Mouse (Mus musculus): ENCODE measurements around the gene Jak3. TPM values are rescaled to one million over a fixed set of nuclear protein-coding genes. Genes with fewer than 3 reads are reported as not detected.

Gene Jak3
- 78.2 TPM for polyA plus RNA-seq (2017; shearing (Covaris generic))

DNA sequence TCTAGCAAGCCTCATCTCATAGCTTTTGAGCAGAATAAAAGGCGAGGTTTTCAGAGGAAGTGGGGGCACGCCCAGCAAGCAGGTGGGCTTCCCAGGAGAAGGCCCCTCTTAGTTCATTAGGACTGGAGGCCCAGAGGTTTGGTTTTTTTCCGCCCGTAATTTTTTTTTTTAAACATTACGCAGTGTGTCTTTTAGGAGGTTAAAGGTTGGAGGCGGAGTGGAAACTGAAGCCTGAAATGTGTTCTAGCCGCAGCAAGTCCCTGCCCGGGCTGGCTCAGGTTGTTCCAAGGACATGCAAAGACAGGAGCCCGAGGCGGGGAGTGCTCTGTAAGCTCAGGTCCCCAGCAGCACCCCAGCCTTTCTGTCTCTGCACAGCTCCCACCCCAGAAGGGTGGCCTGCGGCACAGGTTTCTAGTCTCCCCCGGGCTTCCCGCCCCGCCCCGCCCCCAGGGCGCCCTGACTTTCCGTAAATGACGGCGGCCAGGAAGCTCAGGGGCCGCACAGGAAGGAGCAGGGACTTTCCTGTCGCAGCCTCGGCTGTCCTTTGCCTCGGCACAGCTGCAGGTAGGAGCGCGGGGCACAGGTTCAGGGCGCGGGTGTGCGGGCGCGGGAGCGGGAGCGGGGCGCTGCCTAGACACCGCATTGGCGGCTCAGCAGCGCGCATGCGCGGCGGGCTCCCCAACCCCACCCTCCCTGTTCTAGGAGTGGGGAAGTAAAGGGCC lies at the start of gene Jak3:
Gene Jak3, plus strand, starts transcription at position 277 of the 722 bp plus-strand sequence.

DNA sequence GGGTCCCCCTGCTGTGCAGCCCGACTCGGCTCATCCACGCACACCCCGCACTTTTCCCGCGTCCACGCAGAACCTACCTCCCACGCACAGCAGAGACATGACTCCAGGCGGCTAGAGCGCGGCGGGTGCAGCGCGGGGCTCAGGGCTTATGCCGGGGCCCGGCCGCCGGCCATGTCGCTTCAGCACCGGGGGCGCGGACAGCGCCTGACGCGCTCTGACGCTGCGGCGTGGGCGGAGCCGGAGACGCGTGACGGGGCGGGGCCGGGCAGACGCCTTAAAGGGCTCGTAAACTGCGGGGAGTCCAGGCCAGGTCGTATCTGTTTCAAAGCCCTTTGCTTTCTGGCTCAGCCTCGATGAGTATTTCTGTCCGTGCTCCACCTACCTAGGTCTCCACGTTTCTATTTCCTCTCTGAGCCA lies 4.5 kb upstream of the Jak3 start, which contains the start of gene Unc13a:
Gene Unc13a, minus strand, starts transcription at position 209 of the 417 bp plus-strand sequence.

DNA sequence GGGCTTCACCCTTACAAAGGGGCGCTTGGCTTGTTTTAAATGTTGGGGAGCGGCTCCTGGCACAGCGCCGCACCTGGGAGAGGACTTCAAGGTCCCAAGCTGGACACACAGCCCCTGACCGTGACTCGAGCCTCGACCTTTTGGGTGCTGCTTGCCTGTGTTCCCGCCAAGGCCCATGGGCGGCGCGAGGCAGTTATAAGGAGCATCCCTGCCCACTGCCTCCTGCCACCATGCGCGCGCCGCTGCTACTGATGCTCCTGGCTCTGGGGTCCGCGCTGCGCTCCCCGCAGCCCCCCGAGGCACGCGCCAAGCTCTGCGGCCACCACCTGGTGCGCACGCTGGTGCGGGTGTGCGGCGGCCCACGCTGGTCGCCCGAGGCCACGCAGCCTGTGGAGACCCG lies 12.9 kb downstream of the Jak3 start, which contains the start of gene Insl3:
Gene Insl3, plus strand, starts transcription at position 187 of the 400 bp plus-strand sequence.

DNA sequence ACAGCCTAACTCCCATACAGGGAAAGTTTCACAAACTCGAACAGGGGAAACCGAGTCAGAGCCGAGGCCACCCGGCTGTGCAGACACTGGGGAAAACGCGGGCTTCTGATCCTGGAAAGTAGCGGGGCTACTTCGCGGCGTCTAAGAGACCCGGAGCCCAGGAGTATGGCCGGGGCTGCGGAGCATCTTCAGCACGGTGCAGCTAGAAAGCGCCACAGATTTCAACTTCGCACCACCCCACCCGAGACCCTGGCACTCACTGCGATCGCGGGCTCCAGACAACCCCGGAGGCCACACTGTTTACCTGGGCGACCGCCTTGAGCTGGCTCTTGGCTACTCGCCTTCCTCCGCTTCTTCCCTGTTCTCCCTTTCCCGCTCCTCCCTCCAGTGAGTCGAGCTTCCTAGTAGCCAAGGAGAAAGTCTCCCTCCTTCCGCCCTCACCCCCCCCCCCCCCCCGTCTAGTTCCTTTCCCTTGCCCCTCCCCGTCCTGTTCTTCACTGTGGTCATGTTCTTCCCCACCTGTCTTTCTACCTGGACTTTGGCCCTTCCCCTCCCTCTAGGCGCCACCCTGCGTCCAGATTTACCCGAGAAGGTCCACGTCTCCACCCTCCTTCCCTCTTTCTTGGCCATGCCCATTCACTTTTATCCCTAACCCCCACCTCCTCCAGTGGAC lies 25.5 kb downstream of the Jak3 start, which contains the start of gene B3gnt3:
Gene B3gnt3, minus strand, starts transcription at position 376 of the 673 bp plus-strand sequence.

DNA sequence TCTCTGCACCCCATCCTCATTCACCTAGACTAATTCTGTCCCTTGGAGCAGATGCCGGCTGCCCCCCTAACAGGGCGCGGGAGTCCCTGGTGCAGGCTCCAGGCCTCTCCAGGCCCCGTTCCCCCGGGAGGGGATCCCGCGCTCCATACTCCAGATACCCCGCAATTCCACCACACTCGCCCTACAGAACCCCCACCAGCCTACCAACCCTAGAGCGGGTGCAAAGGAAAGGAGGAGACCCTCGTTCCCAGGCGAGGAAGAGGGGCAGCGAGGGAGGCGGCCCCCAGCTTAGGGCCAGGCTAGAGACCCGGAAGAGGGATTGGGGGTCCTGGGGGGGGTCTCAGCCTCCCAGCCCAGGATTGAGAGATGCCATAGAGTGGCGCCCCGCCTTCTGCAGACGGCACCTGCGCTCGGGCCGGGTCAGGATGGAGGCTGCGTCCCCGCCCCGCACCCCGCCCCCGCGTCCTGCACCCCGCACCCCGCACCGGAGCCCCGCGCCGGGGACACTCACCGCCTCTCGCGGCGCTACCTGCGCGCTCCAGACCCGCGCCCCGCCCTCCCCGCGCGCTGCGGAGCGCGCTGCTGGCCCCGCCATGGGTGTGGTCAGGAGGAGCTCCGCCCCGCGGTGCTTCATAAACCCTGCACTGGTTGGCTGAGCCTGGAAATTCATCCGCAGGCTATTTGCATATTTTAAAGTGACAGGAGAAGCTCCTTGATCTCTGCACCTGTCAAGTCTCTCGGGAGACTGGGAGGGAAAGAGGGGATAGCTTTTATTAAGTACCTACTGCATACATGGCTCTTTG lies 49.2 kb downstream of the Jak3 start, which contains the start of gene Fcho1:
Gene Fcho1, minus strand, starts transcription at position 595 of the 803 bp plus-strand sequence.

Other genes with a start within 250 kb of the Jak3 start
- gene Abhd8, start 212.6 kb upstream of the Jak3 start, polyA plus RNA-seq (2017; shearing (Covaris generic)) = 93.0 TPM
- 41.6 TPM for gene Mrpl34, start 211.3 kb upstream of the Jak3 start, polyA plus RNA-seq (2017; shearing (Covaris generic))
- 153 TPM for gene Dda1, start 207.1 kb upstream of the Jak3 start, polyA plus RNA-seq (2017; shearing (Covaris generic))
- gene Ano8, start 190.3 kb upstream of the Jak3 start, polyA plus RNA-seq (2017; shearing (Covaris generic)) = 14.2 TPM
- gene Gtpbp3, start 188.2 kb upstream of the Jak3 start, polyA plus RNA-seq (2017; shearing (Covaris generic)) = 5.4 TPM
- gene Plvap, start 164.5 kb upstream of the Jak3 start, polyA plus RNA-seq (2017; shearing (Covaris generic)) = not detected
- gene Ccdc194, start 150.6 kb upstream of the Jak3 start, polyA plus RNA-seq (2017; shearing (Covaris generic)) = not detected
- gene Bst2, start 138.8 kb upstream of the Jak3 start, polyA plus RNA-seq (2017; shearing (Covaris generic)) = 71.8 TPM
- gene Mvb12a, start 133.4 kb upstream of the Jak3 start, polyA plus RNA-seq (2017; shearing (Covaris generic)) = 44.2 TPM
- gene Tmem221, start 117.4 kb upstream of the Jak3 start, polyA plus RNA-seq (2017; shearing (Covaris generic)) = 1.5 TPM
- 0.25 TPM for gene Nxnl1, start 109.7 kb upstream of the Jak3 start, polyA plus RNA-seq (2017; shearing (Covaris generic))
- 8.1 TPM for gene Slc27a1, start 107.4 kb upstream of the Jak3 start, polyA plus RNA-seq (2017; shearing (Covaris generic))
- 79.0 TPM for gene Pgls, start 84.1 kb upstream of the Jak3 start, polyA plus RNA-seq (2017; shearing (Covaris generic))
- 2.7 TPM for gene Fam129c, start 78.6 kb upstream of the Jak3 start, polyA plus RNA-seq (2017; shearing (Covaris generic))
- 49.3 TPM for gene Colgalt1, start 65.3 kb upstream of the Jak3 start, polyA plus RNA-seq (2017; shearing (Covaris generic))
- gene Unc13a, start 4.5 kb upstream of the Jak3 start, polyA plus RNA-seq (2017; shearing (Covaris generic)) = 0.44 TPM
- 28.9 TPM for gene Insl3, start 12.9 kb downstream of the Jak3 start, polyA plus RNA-seq (2017; shearing (Covaris generic))
- 1.6 TPM for gene B3gnt3, start 25.5 kb downstream of the Jak3 start, polyA plus RNA-seq (2017; shearing (Covaris generic))
- gene Fcho1, start 49.4 kb downstream of the Jak3 start, polyA plus RNA-seq (2017; shearing (Covaris generic)) = 144 TPM
- gene Zfp709, start 205.7 kb downstream of the Jak3 start, polyA plus RNA-seq (2017; shearing (Covaris generic)) = 4.5 TPM
- 3.2 TPM for gene Zfp882, start 232.3 kb downstream of the Jak3 start, polyA plus RNA-seq (2017; shearing (Covaris generic))
- gene Zfp617, start 232.3 kb downstream of the Jak3 start, polyA plus RNA-seq (2017; shearing (Covaris generic)) = 6.8 TPM

Data from naive thymus-derived CD4-positive, alpha-beta T cell, adult 5 months (primary cell).